Mouse (Mus musculus) forebrain, embryonic 11.5 days (tissue): ENCODE data around the gene Dnttip1. TPM values are rescaled to one million over a fixed set of nuclear protein-coding genes. Genes with fewer than 3 reads are reported as not detected.

Experiments used
- ATAC-seq: fragments of 200-750 bp; cut with Nextera tagmentation; replicated peaks from 2 replicates; pipeline ENCODE4 v1.8.0; 2017; ENCODE audit warnings: moderate TSS enrichment; ENCODE audit not compliant: low FRiP score
- DNase-seq: peaks from one replicate; pipeline ENCODE4 v3.0.0-alpha.2; 2017; ENCODE audit warnings: low spot score
- H3K27ac ChIP-seq: fragments of 300-500 bp; sonication (generic); 2 replicates; pipeline ENCODE4 v1.5.1; 2014; ENCODE audit warnings: low read depth, low read length
- H3K27me3 ChIP-seq: fragments of 300-500 bp; sonication (generic); 2 replicates; pipeline ENCODE4 v1.6.1; 2014; ENCODE audit warnings: mild to moderate bottlenecking, low read length, mixed read lengths; ENCODE audit not compliant: control insufficient read depth, insufficient read depth
- H3K36me3 ChIP-seq: fragments of 300-500 bp; sonication (generic); 2 replicates; pipeline ENCODE4 v1.6.1; 2014; ENCODE audit warnings: mild to moderate bottlenecking, low read length, moderate library complexity, mixed read lengths; ENCODE audit not compliant: control insufficient read depth, insufficient read depth
- H3K4me1 ChIP-seq: fragments of 300-500 bp; sonication (generic); replicated peaks from 2 replicates; pipeline ENCODE4 v1.6.1; 2014; ENCODE audit warnings: low read length, mixed read lengths; ENCODE audit not compliant: control insufficient read depth, insufficient read depth
- H3K4me2 ChIP-seq: fragments of 300-500 bp; sonication (generic); 2 replicates; pipeline ENCODE4 v1.6.1; 2014; ENCODE audit warnings: low read depth, mild to moderate bottlenecking, low read length, moderate library complexity, mixed read lengths; ENCODE audit not compliant: severe bottlenecking
- H3K4me3 ChIP-seq: fragments of 300-500 bp; sonication (generic); 2 replicates; pipeline ENCODE4 v1.5.1; 2014; ENCODE audit warnings: low read depth, low read length
- H3K9ac ChIP-seq: fragments of 300-500 bp; sonication (generic); 2 replicates; pipeline ENCODE4 v1.6.1; 2014; ENCODE audit warnings: low read length
- H3K9me3 ChIP-seq: fragments of 300-500 bp; sonication (generic); 2 replicates; pipeline ENCODE4 v1.6.1; 2016; ENCODE audit warnings: low read length, mixed read lengths; ENCODE audit not compliant: control insufficient read depth
- WGBS: fragments of 180-500 bp; shearing (Covaris S2); extraction: QIAGEN DNeasy Blood & Tissue Kit; methylation state at CpG from one replicate; pipeline ENCODE4 v1.1.7; 2014; 5-methylcytosine and 5-hydroxymethylcytosine counted together
- polyA plus RNA-seq: library from polyadenylated mRNA; unstranded; fragments of >200 nt; fragmentation: Nextera tagmentation; extraction: Ambion mirVana; gene quantifications from 2 replicates; pipeline ENCODE4 v1.2.1, GENCODE M21; 2014

Gene Dnttip1
- polyA plus RNA-seq, 1 experiment from 2014 or later, result 80.3 TPM

DNA sequence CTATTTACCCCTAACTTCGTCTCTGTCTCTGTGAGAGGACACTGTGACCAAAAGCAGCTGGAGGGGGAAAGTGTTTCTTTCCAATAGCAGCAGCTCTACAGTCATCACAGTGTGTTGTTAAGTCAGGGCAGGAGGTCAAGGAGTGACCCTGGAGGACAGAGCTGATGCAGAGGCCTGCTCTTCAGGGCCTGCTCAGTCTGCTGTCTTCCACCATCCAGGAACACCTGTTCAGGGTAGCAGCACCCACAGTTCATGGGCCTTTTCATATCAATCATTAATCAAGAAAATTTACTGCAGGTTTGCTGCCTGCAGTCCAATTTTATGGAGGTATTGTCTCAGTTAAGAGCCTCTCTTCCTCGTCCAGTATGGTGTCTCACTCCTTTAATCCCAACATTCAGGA, 67.8 kb downstream of the Dnttip1 start:
- H3K4me3 ChIP-seq, result no peak overlapping the region
- no peaks in the 10 kb centered on the region for H3K27me3 ChIP-seq
- 61% methylated on average over 2 of the region's 2 CpGs for WGBS
- H3K9me3 ChIP-seq, result no peaks in the 10 kb centered on the region
- H3K36me3 ChIP-seq, result no peaks in the 10 kb centered on the region; the same call in 1 of the 2 replicates
- DNase-seq (no peak), ATAC-seq (no peak)
- no peak overlapping the region for H3K9ac ChIP-seq
- no peaks in the 10 kb centered on the region for H3K4me1 ChIP-seq
- H3K4me2 ChIP-seq, result no peak overlapping the region
- H3K27ac ChIP-seq, result no peak overlapping the region

DNA sequence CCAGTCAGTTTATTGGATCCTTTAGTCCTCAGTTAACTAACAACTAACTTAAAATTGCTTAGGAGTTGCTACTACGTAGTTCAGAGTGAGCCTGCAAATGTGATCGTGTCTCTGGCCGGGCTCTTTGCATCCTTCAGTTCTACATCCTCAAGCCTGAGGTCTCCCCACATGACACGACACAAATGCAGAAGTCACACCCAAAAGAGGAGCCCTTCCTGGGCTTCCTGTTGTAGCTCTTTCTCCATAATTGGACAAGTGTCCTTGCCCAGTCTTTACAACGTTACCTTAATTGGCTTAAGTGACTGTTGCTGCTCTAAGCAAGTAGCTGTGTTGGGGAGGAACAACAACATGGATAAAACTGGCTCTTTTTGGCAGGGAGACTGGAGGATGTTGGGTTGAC, 69.6 kb downstream of the Dnttip1 start:
- Histone ChIP-seq H3K27ac (no peak overlapping the region), H3K27me3 (no peaks in the 10 kb centered on the region), H3K4me2 (no peak overlapping the region), H3K36me3 (no peaks in the 10 kb centered on the region; the same call in 1 of the 2 replicates), H3K9ac (no peak overlapping the region), H3K4me1 (no peaks in the 10 kb centered on the region), H3K4me3 (no peak overlapping the region), H3K9me3 (no peaks in the 10 kb centered on the region)
- no peak for DNase-seq
- ATAC-seq, result no peak
- WGBS, result 92% methylated on average over 5 of the region's 5 CpGs

DNA sequence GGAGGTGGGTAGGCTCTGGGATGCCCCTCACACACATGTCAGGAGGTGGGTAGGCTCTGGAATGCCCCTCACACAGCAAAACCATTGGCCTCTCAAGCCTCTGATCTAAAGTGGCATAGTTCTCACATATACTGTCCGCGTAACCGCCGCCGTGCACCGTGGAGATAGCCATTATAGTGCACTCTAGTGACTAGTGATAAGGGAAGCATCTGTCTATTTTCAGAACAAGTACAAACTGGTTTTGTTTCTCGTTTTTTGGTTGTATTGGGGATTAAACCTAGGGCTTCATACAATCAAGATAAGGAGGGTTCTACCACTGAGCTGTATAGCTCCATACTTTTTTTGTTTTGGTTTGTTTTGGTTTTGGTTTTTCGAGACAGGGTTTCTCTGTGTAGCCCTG, 70.0 kb downstream of the Dnttip1 start:
- Histone ChIP-seq H3K9me3 (no peaks in the 10 kb centered on the region), H3K9ac (no peak overlapping the region), H3K4me1 (no peaks in the 10 kb centered on the region), H3K27ac (no peak overlapping the region), H3K36me3 (no peaks in the 10 kb centered on the region; the same call in 1 of the 2 replicates), H3K27me3 (no peaks in the 10 kb centered on the region), H3K4me3 (no peak overlapping the region), H3K4me2 (no peak overlapping the region)
- DNase-seq (no peak), ATAC-seq (no peak)
- WGBS, result 94% methylated on average over 8 of the region's 8 CpGs

DNA sequence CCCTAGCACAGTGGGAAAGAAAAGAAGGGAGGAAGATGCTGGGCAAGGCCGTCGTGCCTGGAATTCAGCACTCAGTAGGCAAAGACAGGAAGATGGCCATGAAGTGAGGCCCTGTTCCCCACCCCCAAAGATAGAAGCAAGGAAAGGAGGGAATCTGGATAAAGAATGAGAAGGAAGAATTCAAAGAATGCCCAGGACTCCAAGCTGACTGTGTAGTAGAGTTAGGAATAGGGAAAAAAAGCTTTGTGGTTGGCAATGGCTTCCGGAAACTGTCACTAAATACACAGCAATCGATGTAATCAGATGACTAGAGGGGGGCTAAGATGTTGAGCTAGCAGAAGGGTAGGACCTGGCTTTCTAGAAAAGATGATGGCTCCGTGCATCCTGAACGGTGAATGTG, 71.4 kb downstream of the Dnttip1 start:
- Histone ChIP-seq H3K9ac (no peak overlapping the region), H3K4me1 (peaks cover under 1% of the 10 kb centered on the region; the same call in 1 of the 2 replicates), H3K9me3 (no peaks in the 10 kb centered on the region), H3K27me3 (no peaks in the 10 kb centered on the region), H3K27ac (no peak overlapping the region), H3K36me3 (no peaks in the 10 kb centered on the region; the same call in 1 of the 2 replicates), H3K4me3 (no peak overlapping the region), H3K4me2 (no peak overlapping the region)
- ATAC-seq (no peak), DNase-seq (no peak)
- WGBS, result 80% methylated on average over 6 of the region's 6 CpGs

DNA sequence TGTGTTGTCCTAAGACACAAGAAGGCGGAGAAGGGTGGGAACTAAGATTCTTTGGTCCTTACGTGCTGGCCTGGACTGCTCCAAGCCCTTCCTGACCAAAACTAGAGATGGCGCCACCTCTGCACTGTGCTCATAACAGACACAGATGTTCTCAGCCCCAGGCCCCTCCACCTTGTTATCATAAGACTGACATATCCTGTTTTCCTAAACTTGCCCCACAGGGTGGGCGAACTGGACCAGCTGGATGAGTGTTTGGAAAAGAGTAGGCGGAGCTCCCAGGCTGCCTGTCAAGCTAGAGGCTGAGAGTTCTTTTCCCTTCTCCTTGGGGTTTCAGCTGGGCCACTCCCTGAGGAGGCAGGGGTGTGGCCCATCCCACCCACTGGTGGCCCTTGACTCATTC, 71.9 kb downstream of the Dnttip1 start:
- H3K36me3 ChIP-seq, result no peaks in the 10 kb centered on the region; the same call in 1 of the 2 replicates
- no peak for DNase-seq
- no peak overlapping the region for H3K4me2 ChIP-seq
- H3K9me3 ChIP-seq, result no peaks in the 10 kb centered on the region
- H3K4me3 ChIP-seq, result no peak overlapping the region
- peaks cover 4% of the 10 kb centered on the region; the same call in 1 of the 2 replicates for H3K4me1 ChIP-seq
- WGBS, result 71% methylated on average over 5 of the region's 5 CpGs
- H3K27me3 ChIP-seq, result no peaks in the 10 kb centered on the region
- no peak overlapping the region for H3K9ac ChIP-seq
- no peak for ATAC-seq
- no peak overlapping the region for H3K27ac ChIP-seq

Other genes starting within 250 kb of the Dnttip1 start
- 51.3 and 60.3 TPM in 2 replicates for gene Pigt, start 248.5 kb upstream of the Dnttip1 start, polyA plus RNA-seq
- 35.1 and 44.4 TPM in 2 replicates for gene Wfdc2, start 183.6 kb upstream of the Dnttip1 start, polyA plus RNA-seq
- not detected in 2 replicates for gene Spint3, start 172.5 kb upstream of the Dnttip1 start, polyA plus RNA-seq
- not detected in 2 replicates for gene Wfdc6a, start 160.5 kb upstream of the Dnttip1 start, polyA plus RNA-seq
- not detected in 2 replicates for gene Eppin, start 152.4 kb upstream of the Dnttip1 start, polyA plus RNA-seq
- gene Wfdc6b, start 132.5 kb upstream of the Dnttip1 start, polyA plus RNA-seq, result not detected in 2 replicates
- gene Wfdc8, start 132.4 kb upstream of the Dnttip1 start, polyA plus RNA-seq, result not detected in 2 replicates
- gene Wfdc16, start 107.2 kb upstream of the Dnttip1 start, polyA plus RNA-seq, result not detected in 2 replicates
- not detected in 2 replicates for gene Wfdc10, start 89.9 kb upstream of the Dnttip1 start, polyA plus RNA-seq
- gene Wfdc9, start 89.4 kb upstream of the Dnttip1 start, polyA plus RNA-seq, result not detected in 2 replicates
- gene Wfdc11, start 71.9 kb upstream of the Dnttip1 start, polyA plus RNA-seq, result not detected in 2 replicates
- not detected in 2 replicates for gene Wfdc13, start 60.9 kb upstream of the Dnttip1 start, polyA plus RNA-seq
- not detected in 2 replicates for gene Spint4, start 47.5 kb upstream of the Dnttip1 start, polyA plus RNA-seq
- not detected in 2 replicates for gene Spint5, start 30.7 kb upstream of the Dnttip1 start, polyA plus RNA-seq
- 0.71 and 0.91 TPM in 2 replicates for gene Wfdc3, start 52 bp upstream of the Dnttip1 start, polyA plus RNA-seq
- gene Ube2c, start 23.9 kb downstream of the Dnttip1 start, polyA plus RNA-seq, result 677 and 686 TPM in 2 replicates
- gene Tnnc2, start 34.0 kb downstream of the Dnttip1 start, polyA plus RNA-seq, result not detected in 2 replicates
- gene Snx21, start 39.8 kb downstream of the Dnttip1 start, polyA plus RNA-seq, result 13.1 and 13.2 TPM in 2 replicates
- 14.1 and 15.0 TPM in 2 replicates for gene Acot8, start 58.9 kb downstream of the Dnttip1 start, polyA plus RNA-seq
- 10.1 and 10.2 TPM in 2 replicates for gene Zswim3, start 59.1 kb downstream of the Dnttip1 start, polyA plus RNA-seq
- 26.4 and 29.9 TPM in 2 replicates for gene Zswim1, start 76.7 kb downstream of the Dnttip1 start, polyA plus RNA-seq
- gene Spata25, start 82.6 kb downstream of the Dnttip1 start, polyA plus RNA-seq, result not detected in 2 replicates
- 82.4 and 83.3 TPM in 2 replicates for gene Ctsa, start 86.9 kb downstream of the Dnttip1 start, polyA plus RNA-seq
- gene Neurl2, start 87.5 kb downstream of the Dnttip1 start, polyA plus RNA-seq, result 3.2 and 4.5 TPM in 2 replicates
- gene Pltp, start 111.7 kb downstream of the Dnttip1 start, polyA plus RNA-seq, result 43.2 and 50.1 TPM in 2 replicates
- 81.9 and 84.5 TPM in 2 replicates for gene Pcif1, start 133.3 kb downstream of the Dnttip1 start, polyA plus RNA-seq
- 18.0 TPM in 2 replicates for gene Zfp335, start 165.8 kb downstream of the Dnttip1 start, polyA plus RNA-seq
- 0.71 and 1.0 TPM in 2 replicates for gene Mmp9, start 194.8 kb downstream of the Dnttip1 start, polyA plus RNA-seq
- 1.6 and 2.6 TPM in 2 replicates for gene Slc12a5, start 214.8 kb downstream of the Dnttip1 start, polyA plus RNA-seq